Mouse (Mus musculus) myocyte (in vitro differentiated cells): ENCODE data around the gene Cerkl. TPM values are rescaled to one million over a fixed set of nuclear protein-coding genes. Genes with fewer than 3 reads are reported as not detected.

ENCODE experiments used
- H3K27me3 ChIP-seq: one replicate; pipeline ENCODE4 v1.6.1; 2011; ENCODE audit not compliant: control insufficient read depth, insufficient read depth, insufficient read length
- H3K36me3 ChIP-seq: one replicate; pipeline ENCODE4 v1.6.1; 2011; ENCODE audit not compliant: control insufficient read depth, insufficient read depth
- H3K4me2 ChIP-seq: one replicate; pipeline ENCODE4 v1.6.1; 2011; ENCODE audit warnings: low read depth, control low read depth
- H3K4me3 ChIP-seq: one replicate; pipeline ENCODE4 v1.5.1; 2011; ENCODE audit warnings: mild to moderate bottlenecking, control low read depth, moderate library complexity
- H3K79me2 ChIP-seq: one replicate; pipeline ENCODE4 v1.6.1; 2011; ENCODE audit not compliant: control insufficient read depth, insufficient read depth
- H3ac ChIP-seq: one replicate; pipeline ENCODE4 v1.6.1; 2011; ENCODE audit not compliant: control insufficient read depth, insufficient read length
- CEBPB ChIP-seq: IDR thresholded peaks from 2 replicates; pipeline ENCODE4 v1.6.1; 2011; ENCODE audit warnings: mild to moderate bottlenecking, moderate library complexity; ENCODE audit not compliant: poor library complexity, insufficient read depth, severe bottlenecking
- E2F4 ChIP-seq: IDR thresholded peaks from one replicate; pipeline ENCODE4 v1.6.1; 2011; ENCODE audit warnings: mild to moderate bottlenecking, control low read depth, moderate library complexity; ENCODE audit not compliant: insufficient read depth
- MAX ChIP-seq: IDR thresholded peaks from one replicate; pipeline ENCODE4 v1.6.1; 2011; ENCODE audit warnings: low read depth, mild to moderate bottlenecking, control low read depth
- MYOD1 ChIP-seq, 3 experiments: IDR thresholded peaks; one replicate each; pipeline ENCODE4 v1.6.1; 2011; ENCODE audit warnings: control low read depth in 2 of 3, low read depth in 2 of 3, mild to moderate bottlenecking in 2 of 3, moderate library complexity in 1 of 3; ENCODE audit not compliant: insufficient read length in 2 of 3, control insufficient read depth in 1 of 3
- MYOG ChIP-seq, 3 experiments: IDR thresholded peaks; one replicate each; pipeline ENCODE4 v1.6.1; 2011; ENCODE audit warnings: control low read depth in 2 of 3, low read depth in 2 of 3, mild to moderate bottlenecking in 2 of 3; ENCODE audit not compliant: insufficient read length in 2 of 3, control insufficient read depth in 1 of 3, insufficient read depth in 1 of 3
- POLR2A ChIP-seq: IDR thresholded peaks from one replicate; pipeline ENCODE4 v1.6.1; 2011; ENCODE audit warnings: low read depth, mild to moderate bottlenecking, control low read depth, moderate library complexity; ENCODE audit not compliant: insufficient read length
- POLR2AphosphoS2 ChIP-seq: IDR thresholded peaks from one replicate; pipeline ENCODE4 v1.6.1; 2011; ENCODE audit warnings: low read depth, control low read depth; ENCODE audit not compliant: insufficient read length
- REST ChIP-seq: IDR thresholded peaks from one replicate; pipeline ENCODE4 v1.6.1; 2011; ENCODE audit warnings: mild to moderate bottlenecking, control low read depth, moderate library complexity; ENCODE audit not compliant: insufficient read depth, insufficient read length
- SRF ChIP-seq: IDR thresholded peaks from one replicate; pipeline ENCODE4 v1.6.1; 2011; ENCODE audit warnings: low read depth; ENCODE audit not compliant: control insufficient read depth, insufficient read length
- TCF12 ChIP-seq: IDR thresholded peaks from one replicate; pipeline ENCODE4 v1.6.1; 2011; ENCODE audit warnings: mild to moderate bottlenecking, control low read depth; ENCODE audit not compliant: poor library complexity, insufficient read depth, severe bottlenecking
- TCF3 ChIP-seq: IDR thresholded peaks from one replicate; pipeline ENCODE4 v1.6.1; 2011; ENCODE audit warnings: low read depth, control low read depth; ENCODE audit not compliant: insufficient read length
- USF1 ChIP-seq: IDR thresholded peaks from one replicate; pipeline ENCODE4 v1.6.1; 2011; ENCODE audit warnings: low read depth, mild to moderate bottlenecking, control low read depth, moderate library complexity
- polyA plus RNA-seq: library from polyadenylated mRNA; unstranded; fragments of >200 nt; fragmentation: generic; extraction: Trizol; gene quantifications from one replicate; pipeline ENCODE4 v1.2.1, GENCODE M21; 2012; ENCODE audit warnings: missing spikeins

The Cerkl gene
- polyA plus RNA-seq, 1 experiment = not detected

- no peak overlapping the region for H3K4me3 ChIP-seq
- no peaks in the 10 kb centered on the region for H3K27me3 ChIP-seq
- H3K36me3 ChIP-seq = no peaks in the 10 kb centered on the region
- no peak overlapping the region for H3ac ChIP-seq
- TF ChIP-seq TCF3 (no peak), REST (no peak), USF1 (no peak), POLR2AphosphoS2 (no peak), SRF (no peak), MAX (no peak), TCF12 (no peak), MYOG (IDR thresholded peaks at IDR 0.05; ENCODE audit: control insufficient read depth in 1 of 3, insufficient read depth in 1 of 3, insufficient read length in 2 of 3, low read depth in 2 of 3) (no peak), E2F4 (no peak), CEBPB (no peak), MYOD1 (IDR thresholded peaks at IDR 0.05; ENCODE audit: control insufficient read depth in 1 of 3, insufficient read length in 2 of 3, low read depth in 2 of 3) (no peak), POLR2A (no peak)
- H3K4me2 ChIP-seq = peak overlapping the region; percentile 68
- no peaks in the 10 kb centered on the region for H3K79me2 ChIP-seq
Measured at GRCm38 (mm10) chr2:79398343-79398742, 58.2 kb downstream of the Cerkl start.

DNA sequence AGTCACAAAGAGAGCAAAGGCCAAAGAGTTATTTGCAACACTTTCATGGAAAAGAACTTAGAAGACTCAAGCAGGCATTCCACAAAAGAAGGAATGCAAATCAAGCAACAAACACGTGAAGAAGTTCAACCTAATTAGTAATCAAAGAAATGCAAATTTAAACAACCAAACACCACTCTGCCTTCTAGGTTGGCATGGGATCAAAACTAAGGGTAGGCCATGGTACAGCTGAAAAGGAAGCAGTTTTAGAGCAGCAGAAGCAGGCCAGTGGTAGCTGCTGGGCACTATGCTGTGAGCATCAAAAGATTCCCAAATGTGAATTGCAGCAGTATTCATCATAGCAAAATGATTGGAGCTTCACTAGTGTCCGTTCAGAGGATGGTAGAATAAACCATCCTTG lies 59.5 kb downstream of the Cerkl start:
- no peaks in the 10 kb centered on the region for H3K36me3 ChIP-seq
- no peaks in the 10 kb centered on the region for H3K79me2 ChIP-seq
- H3K4me2 ChIP-seq = no peak overlapping the region
- no peaks in the 10 kb centered on the region for H3K27me3 ChIP-seq
- H3K4me3 ChIP-seq = no peak overlapping the region
- H3ac ChIP-seq = no peak overlapping the region
- TF ChIP-seq POLR2A = no peak
- TF ChIP-seq REST = no peak
- no peak for TF ChIP-seq MYOG (IDR thresholded peaks at IDR 0.05; ENCODE audit: control insufficient read depth in 1 of 3, insufficient read depth in 1 of 3, insufficient read length in 2 of 3, low read depth in 2 of 3)
- no peak for TF ChIP-seq MYOD1 (IDR thresholded peaks at IDR 0.05; ENCODE audit: control insufficient read depth in 1 of 3, insufficient read length in 2 of 3, low read depth in 2 of 3)
- no peak for TF ChIP-seq TCF12
- TF ChIP-seq TCF3 = no peak
- TF ChIP-seq SRF = no peak
- TF ChIP-seq USF1 = no peak
- TF ChIP-seq E2F4 = no peak
- TF ChIP-seq CEBPB = no peak
- TF ChIP-seq POLR2AphosphoS2 = no peak
- no peak for TF ChIP-seq MAX

- Histone ChIP-seq H3K27me3 (peaks cover 6% of the 10 kb centered on the region), H3K36me3 (no peaks in the 10 kb centered on the region), H3K4me2 (no peak overlapping the region), H3K4me3 (no peak overlapping the region), H3ac (no peak overlapping the region), H3K79me2 (no peaks in the 10 kb centered on the region)
- TF ChIP-seq MYOG (IDR thresholded peaks at IDR 0.05; ENCODE audit: control insufficient read depth in 1 of 3, insufficient read depth in 1 of 3, insufficient read length in 2 of 3, low read depth in 2 of 3) (no peak), MYOD1 (IDR thresholded peaks at IDR 0.05; ENCODE audit: control insufficient read depth in 1 of 3, insufficient read length in 2 of 3, low read depth in 2 of 3) (no peak), REST (no peak), MAX (no peak), POLR2A (no peak), TCF3 (no peak)
Measured at GRCm38 (mm10) chr2:79379087-79380041, 77.2 kb downstream of the Cerkl start.

- no peak overlapping the region for H3K4me3 ChIP-seq
- peaks cover 6% of the 10 kb centered on the region for H3K27me3 ChIP-seq
- H3ac ChIP-seq = no peak overlapping the region
- H3K36me3 ChIP-seq = no peaks in the 10 kb centered on the region
- TF ChIP-seq MAX (no peak), TCF12 (no peak), POLR2AphosphoS2 (no peak), MYOD1 (IDR thresholded peaks at IDR 0.05; ENCODE audit: control insufficient read depth in 1 of 3, insufficient read length in 2 of 3, low read depth in 2 of 3) (no peak), USF1 (no peak), SRF (no peak), CEBPB (no peak), E2F4 (no peak), MYOG (IDR thresholded peaks at IDR 0.05; ENCODE audit: control insufficient read depth in 1 of 3, insufficient read depth in 1 of 3, insufficient read length in 2 of 3, low read depth in 2 of 3) (no peak), REST (no peak), POLR2A (no peak), TCF3 (no peak)
- no peak overlapping the region for H3K4me2 ChIP-seq
- H3K79me2 ChIP-seq = no peaks in the 10 kb centered on the region
Measured at GRCm38 (mm10) chr2:79378346-79379086, 78.1 kb downstream of the Cerkl start.
